Mouse (Mus musculus) myocyte (in vitro differentiated cells): ENCODE measurements around the gene Ablim1. TPM values are rescaled to one million over a fixed set of nuclear protein-coding genes. Genes with fewer than 3 reads are reported as not detected.

ENCODE experiments used
- H3K27me3 ChIP-seq: one replicate; pipeline ENCODE4 v1.6.1; 2011; ENCODE audit not compliant: control insufficient read depth, insufficient read depth, insufficient read length
- H3K36me3 ChIP-seq: one replicate; pipeline ENCODE4 v1.6.1; 2011; ENCODE audit not compliant: control insufficient read depth, insufficient read depth
- H3K4me2 ChIP-seq: one replicate; pipeline ENCODE4 v1.6.1; 2011; ENCODE audit warnings: low read depth, control low read depth
- H3K4me3 ChIP-seq: one replicate; pipeline ENCODE4 v1.5.1; 2011; ENCODE audit warnings: mild to moderate bottlenecking, control low read depth, moderate library complexity
- H3K79me2 ChIP-seq: one replicate; pipeline ENCODE4 v1.6.1; 2011; ENCODE audit not compliant: control insufficient read depth, insufficient read depth
- H3ac ChIP-seq: one replicate; pipeline ENCODE4 v1.6.1; 2011; ENCODE audit not compliant: control insufficient read depth, insufficient read length
- CEBPB ChIP-seq: IDR thresholded peaks from 2 replicates; pipeline ENCODE4 v1.6.1; 2011; ENCODE audit warnings: mild to moderate bottlenecking, moderate library complexity; ENCODE audit not compliant: poor library complexity, insufficient read depth, severe bottlenecking
- E2F4 ChIP-seq: IDR thresholded peaks from one replicate; pipeline ENCODE4 v1.6.1; 2011; ENCODE audit warnings: mild to moderate bottlenecking, control low read depth, moderate library complexity; ENCODE audit not compliant: insufficient read depth
- MAX ChIP-seq: IDR thresholded peaks from one replicate; pipeline ENCODE4 v1.6.1; 2011; ENCODE audit warnings: low read depth, mild to moderate bottlenecking, control low read depth
- MYOD1 ChIP-seq, 3 experiments: IDR thresholded peaks; one replicate each; pipeline ENCODE4 v1.6.1; 2011; ENCODE audit warnings: control low read depth in 2 of 3, low read depth in 2 of 3, mild to moderate bottlenecking in 2 of 3, moderate library complexity in 1 of 3; ENCODE audit not compliant: insufficient read length in 2 of 3, control insufficient read depth in 1 of 3
- MYOG ChIP-seq, 3 experiments: IDR thresholded peaks; one replicate each; pipeline ENCODE4 v1.6.1; 2011; ENCODE audit warnings: control low read depth in 2 of 3, low read depth in 2 of 3, mild to moderate bottlenecking in 2 of 3; ENCODE audit not compliant: insufficient read length in 2 of 3, control insufficient read depth in 1 of 3, insufficient read depth in 1 of 3
- POLR2A ChIP-seq: IDR thresholded peaks from one replicate; pipeline ENCODE4 v1.6.1; 2011; ENCODE audit warnings: low read depth, mild to moderate bottlenecking, control low read depth, moderate library complexity; ENCODE audit not compliant: insufficient read length
- POLR2AphosphoS2 ChIP-seq: IDR thresholded peaks from one replicate; pipeline ENCODE4 v1.6.1; 2011; ENCODE audit warnings: low read depth, control low read depth; ENCODE audit not compliant: insufficient read length
- REST ChIP-seq: IDR thresholded peaks from one replicate; pipeline ENCODE4 v1.6.1; 2011; ENCODE audit warnings: mild to moderate bottlenecking, control low read depth, moderate library complexity; ENCODE audit not compliant: insufficient read depth, insufficient read length
- SRF ChIP-seq: IDR thresholded peaks from one replicate; pipeline ENCODE4 v1.6.1; 2011; ENCODE audit warnings: low read depth; ENCODE audit not compliant: control insufficient read depth, insufficient read length
- TCF12 ChIP-seq: IDR thresholded peaks from one replicate; pipeline ENCODE4 v1.6.1; 2011; ENCODE audit warnings: mild to moderate bottlenecking, control low read depth; ENCODE audit not compliant: poor library complexity, insufficient read depth, severe bottlenecking
- TCF3 ChIP-seq: IDR thresholded peaks from one replicate; pipeline ENCODE4 v1.6.1; 2011; ENCODE audit warnings: low read depth, control low read depth; ENCODE audit not compliant: insufficient read length
- USF1 ChIP-seq: IDR thresholded peaks from one replicate; pipeline ENCODE4 v1.6.1; 2011; ENCODE audit warnings: low read depth, mild to moderate bottlenecking, control low read depth, moderate library complexity
- polyA plus RNA-seq: library from polyadenylated mRNA; unstranded; fragments of >200 nt; fragmentation: generic; extraction: Trizol; gene quantifications from one replicate; pipeline ENCODE4 v1.2.1, GENCODE M21; 2012; ENCODE audit warnings: missing spikeins

The Ablim1 gene
- polyA plus RNA-seq, 1 experiment = 29.9 TPM

- Histone ChIP-seq H3K4me2 (no peak overlapping the region), H3K79me2 (no peaks in the 10 kb centered on the region), H3K27me3 (no peaks in the 10 kb centered on the region), H3K36me3 (no peaks in the 10 kb centered on the region), H3K4me3 (no peak overlapping the region), H3ac (no peak overlapping the region)
- TF ChIP-seq TCF12 (no peak), MYOD1 (IDR thresholded peaks at IDR 0.05; ENCODE audit: control insufficient read depth in 1 of 3, insufficient read length in 2 of 3, low read depth in 2 of 3) (no peak), POLR2AphosphoS2 (no peak), TCF3 (no peak), REST (no peak), USF1 (no peak), MYOG (IDR thresholded peaks at IDR 0.05; ENCODE audit: control insufficient read depth in 1 of 3, insufficient read depth in 1 of 3, insufficient read length in 2 of 3, low read depth in 2 of 3) (no peak), MAX (no peak), E2F4 (no peak), CEBPB (no peak), SRF (no peak), POLR2A (no peak)
Observed at GRCm38 (mm10) chr19:57083183-57083555, 231.6 kb downstream of the Ablim1 start.

- no peaks in the 10 kb centered on the region for H3K27me3 ChIP-seq
- H3K79me2 ChIP-seq = no peaks in the 10 kb centered on the region
- no peak overlapping the region for H3K4me2 ChIP-seq
- H3K4me3 ChIP-seq = no peak overlapping the region
- TF ChIP-seq REST = no peak
- no peak for TF ChIP-seq MYOD1 (IDR thresholded peaks at IDR 0.05; ENCODE audit: control insufficient read depth in 1 of 3, insufficient read length in 2 of 3, low read depth in 2 of 3)
- no peak for TF ChIP-seq MAX
- TF ChIP-seq USF1 = no peak
- TF ChIP-seq E2F4 = no peak
- TF ChIP-seq CEBPB = no peak
- TF ChIP-seq TCF3 = no peak
- no peak for TF ChIP-seq TCF12
- no peak for TF ChIP-seq POLR2AphosphoS2
- TF ChIP-seq MYOG (IDR thresholded peaks at IDR 0.05; ENCODE audit: control insufficient read depth in 1 of 3, insufficient read depth in 1 of 3, insufficient read length in 2 of 3, low read depth in 2 of 3) = no peak
- TF ChIP-seq POLR2A = no peak
- no peak for TF ChIP-seq SRF
- H3K36me3 ChIP-seq = no peaks in the 10 kb centered on the region
- no peak overlapping the region for H3ac ChIP-seq
Observed at GRCm38 (mm10) chr19:57082454-57083182, 232.1 kb downstream of the Ablim1 start.

GRCm38 (mm10) chr19:57081536-57081935 lies 233.2 kb downstream of the Ablim1 start:
- H3K4me2 ChIP-seq = no peak overlapping the region
- no peaks in the 10 kb centered on the region for H3K79me2 ChIP-seq
- no peak overlapping the region for H3ac ChIP-seq
- no peaks in the 10 kb centered on the region for H3K36me3 ChIP-seq
- H3K27me3 ChIP-seq = no peaks in the 10 kb centered on the region
- TF ChIP-seq SRF = no peak
- no peak for TF ChIP-seq REST
- TF ChIP-seq MYOG (IDR thresholded peaks at IDR 0.05; ENCODE audit: control insufficient read depth in 1 of 3, insufficient read depth in 1 of 3, insufficient read length in 2 of 3, low read depth in 2 of 3) = no peak
- TF ChIP-seq POLR2AphosphoS2 = no peak
- no peak for TF ChIP-seq CEBPB
- no peak for TF ChIP-seq MYOD1 (IDR thresholded peaks at IDR 0.05; ENCODE audit: control insufficient read depth in 1 of 3, insufficient read length in 2 of 3, low read depth in 2 of 3)
- no peak for TF ChIP-seq TCF12
- no peak for TF ChIP-seq POLR2A
- TF ChIP-seq TCF3 = no peak
- TF ChIP-seq MAX = no peak
- TF ChIP-seq USF1 = no peak
- no peak for TF ChIP-seq E2F4
- H3K4me3 ChIP-seq = no peak overlapping the region

GRCm38 (mm10) chr19:57079606-57079981 lies 235.1 kb downstream of the Ablim1 start:
- no peak overlapping the region for H3K4me3 ChIP-seq
- H3K27me3 ChIP-seq = no peaks in the 10 kb centered on the region
- peaks cover 4% of the 10 kb centered on the region for H3K36me3 ChIP-seq
- H3K79me2 ChIP-seq = no peaks in the 10 kb centered on the region
- TF ChIP-seq SRF (no peak), POLR2A (no peak), MYOG (IDR thresholded peaks at IDR 0.05; ENCODE audit: control insufficient read depth in 1 of 3, insufficient read depth in 1 of 3, insufficient read length in 2 of 3, low read depth in 2 of 3) (no peak), TCF3 (no peak), MAX (no peak)
- no peak overlapping the region for H3ac ChIP-seq
- H3K4me2 ChIP-seq = peak overlapping the region; percentile 62
